Mouse (Mus musculus): ENCODE measurements around the gene Mrfap1.

The Mrfap1 gene

GRCm38 (mm10) chr5:36778901-36779300 lies 17.7 kb downstream of the Mrfap1 start:
- no peak for DNase-seq

GRCm38 (mm10) chr5:36777186-36777585 lies 19.4 kb downstream of the Mrfap1 start:
- DNase-seq, result no peak

- DNase-seq, result no peak
Observed at GRCm38 (mm10) chr5:36776021-36776575, 20.5 kb downstream of the Mrfap1 start.

- DNase-seq, result no peak
Observed at GRCm38 (mm10) chr5:36775317-36775716, 21.3 kb downstream of the Mrfap1 start.

- no peak for DNase-seq
Observed at GRCm38 (mm10) chr5:36772586-36772985, 24.0 kb downstream of the Mrfap1 start.

GRCm38 (mm10) chr5:36769603-36770002 lies 27.0 kb downstream of the Mrfap1 start:
- DNase-seq, result no peak

GRCm38 (mm10) chr5:36766958-36767703 lies 29.4 kb downstream of the Mrfap1 start:
- DNase-seq, result no peak

GRCm38 (mm10) chr5:36759848-36760247 lies 36.7 kb downstream of the Mrfap1 start:
- DNase-seq, result no peak

GRCm38 (mm10) chr5:36757033-36757432 lies 39.5 kb downstream of the Mrfap1 start:
- no peak for DNase-seq

GRCm38 (mm10) chr5:36750119-36751078 lies 46.2 kb downstream of the Mrfap1 start:
- no peak for DNase-seq

GRCm38 (mm10) chr5:36748536-36749061 lies 48.0 kb downstream of the Mrfap1 start, which contains the start of gene Bloc1s4:
TSS of gene Bloc1s4 (minus strand) at chr5:36748650.
- DNase-seq, result peak; percentile 96

- DNase-seq, result no peak
Observed at GRCm38 (mm10) chr5:36747794-36748535, 48.6 kb downstream of the Mrfap1 start.

GRCm38 (mm10) chr5:36747071-36747470 lies 49.5 kb downstream of the Mrfap1 start:
- DNase-seq, result no peak
